ENCODE assay signal across 8 mouse cellular contexts in genomic region chrX:141158160-141158559, GRCm38 (mm10).
DNase-seq lines count a peak whose midpoint lies in the region; ATAC-seq and TF ChIP-seq lines count a peak whose summit lies in the region.

No protein-coding gene starts in this region.

- no peak for TF ChIP-seq EP300 in lung, postnatal 0 days (IDR thresholded peaks at IDR 0.05)

- intact Hi-C loops in left cerebral cortex, adult 2 months (cut with DNase I), result no loop called here

- peak; percentile 60 for TF ChIP-seq CTCF in left cerebral cortex, adult 2 months (IDR thresholded peaks at IDR 0.05)
- peak; percentile 58 for TF ChIP-seq CTCF in lung, postnatal 0 days (IDR thresholded peaks at IDR 0.05)

- peak; percentile 9 for DNase-seq in cerebellum, adult 8-10 months
- no peak for DNase-seq in cerebellum, postnatal 36 days
- no peak for DNase-seq in left cerebral cortex, adult 2 months (ENCODE audit: extremely low spot score in 1 of 2, low spot score in 2 of 2)
- DNase-seq in left cerebral cortex, adult 8-10 months (ENCODE audit: low spot score in 2 of 2), result no peak
- DNase-seq in MN1 (ENCODE audit: low spot score), result peak; percentile 16
- DNase-seq in lung, postnatal 0 days (ENCODE audit: low spot score), result no peak
- DNase-seq in spleen, postnatal 10 days (ENCODE audit: low spot score in 2 of 2), result no peak
- no peak for DNase-seq in heart, adult 11 months

- ATAC-seq in lung, postnatal 0 days, result no peak

- WGBS in lung, postnatal 0 days, result 27% methylated on average over 4 of the region's 4 CpGs

- H3K4me2 ChIP-seq in lung, postnatal 0 days (replicated peaks; ENCODE audit: low read depth, low read length), result no peak overlapping the region

- no peaks in the 10 kb centered on the region for H3K9me3 ChIP-seq in lung, postnatal 0 days (ENCODE audit: low read length)

- no peaks in the 10 kb centered on the region for H3K4me1 ChIP-seq in lung, postnatal 0 days (ENCODE audit: insufficient read depth, low read depth, low read length)

- no peaks in the 10 kb centered on the region for H3K36me3 ChIP-seq in lung, postnatal 0 days (ENCODE audit: insufficient read depth, low read length)

- H3K4me3 ChIP-seq in left cerebral cortex, adult 2 months, result no peak overlapping the region
- no peak overlapping the region for H3K4me3 ChIP-seq in lung, postnatal 0 days (ENCODE audit: low read depth, low read length)

- no peak overlapping the region for H3K9ac ChIP-seq in lung, postnatal 0 days (replicated peaks; ENCODE audit: low read depth)

- no peaks in the 10 kb centered on the region for H3K27me3 ChIP-seq in lung, postnatal 0 days (replicated peaks; ENCODE audit: insufficient read depth, low read length)

- no peak overlapping the region for H3K27ac ChIP-seq in left cerebral cortex, adult 2 months
- no peak overlapping the region for H3K27ac ChIP-seq in lung, postnatal 0 days (ENCODE audit: low read length)

Comparison
In these comparisons a context has a peak if more than half of its experiments do, and no peak if none do; other contexts are left out.
1. DNase-seq: peak in cerebellum, adult 8-10 months (single experiment) and MN1 (single experiment); none in cerebellum, postnatal 36 days (0 of 2), left cerebral cortex, adult 2 months (0 of 2), left cerebral cortex, adult 8-10 months (0 of 2), lung, postnatal 0 days (single experiment), spleen, postnatal 10 days (0 of 2) and heart, adult 11 months (single experiment).